Mouse (Mus musculus): ENCODE measurements around the gene Klk11.

DNA sequence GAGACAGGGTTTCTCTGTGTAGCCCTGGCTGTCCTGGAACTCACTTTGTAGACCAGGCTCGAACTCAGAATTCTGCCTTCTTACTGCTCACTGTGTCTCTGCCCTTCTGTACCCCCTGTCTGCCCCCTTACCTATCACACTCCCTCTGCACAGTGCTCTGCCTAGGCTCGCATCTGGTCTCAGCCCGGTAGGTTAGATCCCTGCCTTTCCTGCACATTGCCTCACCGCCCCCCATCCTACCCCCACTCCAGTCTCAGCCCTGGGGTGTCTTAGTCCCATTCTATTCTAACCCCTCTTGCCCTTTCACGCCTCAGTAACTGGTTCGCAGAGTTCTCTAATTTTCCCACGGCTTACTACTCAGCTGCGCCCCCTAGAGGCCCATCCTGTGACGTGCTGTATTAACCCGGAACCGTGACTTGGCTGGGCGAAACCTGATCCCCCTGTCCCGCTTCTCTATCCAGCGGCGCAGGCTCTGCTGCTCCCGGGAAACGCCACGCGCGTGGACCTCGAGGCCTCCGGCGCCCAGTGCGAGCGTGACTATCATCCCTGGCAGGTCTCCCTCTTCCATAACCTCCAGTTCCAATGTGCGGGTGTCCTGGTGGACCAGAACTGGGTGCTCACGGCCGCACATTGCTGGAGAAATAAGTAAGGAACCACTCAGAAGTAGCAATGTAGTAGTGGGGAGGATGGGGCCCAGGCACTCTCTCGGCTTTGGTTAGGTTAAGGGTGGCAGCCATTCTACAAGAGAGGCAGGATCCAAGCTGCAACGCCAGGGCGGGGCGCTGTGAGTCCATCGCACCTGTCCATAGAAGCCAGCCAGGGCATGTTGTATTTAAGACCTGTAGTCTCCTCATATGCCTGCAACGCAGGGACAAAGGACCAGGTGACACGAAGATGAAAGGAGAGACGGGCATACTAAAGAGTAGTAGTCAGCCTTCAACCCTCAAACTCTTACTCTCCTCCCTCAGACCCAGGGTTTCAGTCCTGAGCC, 8.2 kb downstream of the Klk11 start:
- TF ChIP-seq MYOG (IDR thresholded peaks at IDR 0.05; ENCODE audit: control insufficient read depth, extremely low read depth, insufficient read length) (no peak), CTCF (IDR thresholded peaks at IDR 0.05; ENCODE audit: control insufficient read depth, insufficient read depth, insufficient read length) (peak; percentile 64), FOSL1 (IDR thresholded peaks at IDR 0.05; ENCODE audit: insufficient read depth, low read length, poor library complexity, severe bottlenecking) (no peak), MAX (IDR thresholded peaks at IDR 0.05) (no peak), USF1 (IDR thresholded peaks at IDR 0.05; ENCODE audit: low read depth) (no peak)

Measured in C2C12 (cell line).